8 mouse cellular contexts compared by ENCODE assay signal in the genomic region with DNA sequence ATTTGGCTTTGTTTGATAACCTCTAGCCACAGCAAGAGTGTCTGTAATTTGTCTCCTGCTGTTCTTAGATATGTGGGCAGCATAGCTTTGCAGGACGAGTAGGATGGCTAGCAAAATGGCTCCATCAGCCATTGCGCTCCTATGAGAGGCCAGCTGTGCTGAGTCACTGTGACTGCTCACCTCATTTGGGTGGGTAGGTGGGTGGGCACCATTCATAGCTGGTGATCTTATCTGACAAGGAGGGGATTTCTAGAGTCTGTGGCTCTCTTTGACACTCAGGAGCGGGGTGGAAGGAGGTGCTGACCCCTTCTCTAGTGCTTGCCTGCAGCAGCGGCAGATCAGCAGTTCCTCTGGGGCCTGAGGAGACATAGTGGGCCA. TPM values are rescaled to one million over a fixed set of nuclear protein-coding genes. Genes with fewer than 3 reads are reported as not detected.
DNase-seq lines count a peak whose midpoint lies in the region; ATAC-seq and TF ChIP-seq lines count a peak whose summit lies in the region.

No protein-coding gene starts in this region.

- H3K9ac ChIP-seq in heart, embryonic 16.5 days (ENCODE audit: low read length): peak overlapping the region; percentile 82
- H3K9ac ChIP-seq in liver, postnatal 0 days (replicated peaks): peak overlapping the region; percentile 80

- H3K27ac ChIP-seq in heart, embryonic 16.5 days (ENCODE audit: low read length): peak overlapping the region; percentile 31
- peak overlapping the region; percentile 75 for H3K27ac ChIP-seq in liver, postnatal 0 days (ENCODE audit: low read depth)

- peak overlapping the region; percentile 91 for H3K4me2 ChIP-seq in heart, embryonic 16.5 days (ENCODE audit: low read depth, low read length)
- H3K4me2 ChIP-seq in liver, postnatal 0 days (ENCODE audit: low read depth, low read length): peak overlapping the region; percentile 91

- no peak for ATAC-seq in heart, embryonic 16.5 days (replicated peaks; ENCODE audit: extremely low read depth, insufficient read depth, low FRiP score)
- peak; percentile 51 for ATAC-seq in liver, postnatal 0 days

- H3K9me3 ChIP-seq in heart, embryonic 16.5 days (replicated peaks; ENCODE audit: control insufficient read depth, low read length): no peaks in the 10 kb centered on the region
- H3K9me3 ChIP-seq in liver, postnatal 0 days (ENCODE audit: low read length): no peaks in the 10 kb centered on the region

- peaks cover 22% of the 10 kb centered on the region for H3K36me3 ChIP-seq in heart, embryonic 16.5 days (ENCODE audit: control insufficient read depth, insufficient read depth)
- peaks cover 11% of the 10 kb centered on the region for H3K36me3 ChIP-seq in liver, postnatal 0 days (replicated peaks; ENCODE audit: insufficient read depth, low read length)

- H3K4me3 ChIP-seq in heart, embryonic 16.5 days (ENCODE audit: low read length): peak overlapping the region; percentile 78
- H3K4me3 ChIP-seq in liver, postnatal 0 days (ENCODE audit: low read depth, low read length): peak overlapping the region; percentile 86

- DNase-seq in embryo, embryonic 10.5 days (ENCODE audit: low spot score): peak; percentile 21
- DNase-seq in embryo, embryonic 11 days: no peak
- DNase-seq in right cerebral cortex, postnatal 25 days: peak; percentile 59
- no peak for DNase-seq in right cerebral cortex, postnatal 14 days
- no peak for DNase-seq in liver, postnatal 0 days
- no peak for DNase-seq in spleen, postnatal 4 days (ENCODE audit: low spot score in 2 of 2)
- DNase-seq in ovary, postnatal 36 days (ENCODE audit: low spot score): no peak

- TF ChIP-seq EP300 in liver, postnatal 0 days (IDR thresholded peaks at IDR 0.05; ENCODE audit: low read depth): no peak

- TF ChIP-seq CTCF in liver, postnatal 0 days (IDR thresholded peaks at IDR 0.05; ENCODE audit: low read depth): no peak

- no peaks in the 10 kb centered on the region for H3K27me3 ChIP-seq in heart, embryonic 16.5 days (ENCODE audit: control insufficient read depth, insufficient read depth, low read length)
- no peaks in the 10 kb centered on the region for H3K27me3 ChIP-seq in liver, postnatal 0 days (ENCODE audit: insufficient read depth, low read length)

- H3K4me1 ChIP-seq in heart, embryonic 16.5 days (ENCODE audit: control insufficient read depth, insufficient read depth, low read length): peaks cover 23% of the 10 kb centered on the region
- peaks cover 24% of the 10 kb centered on the region for H3K4me1 ChIP-seq in liver, postnatal 0 days (ENCODE audit: insufficient read depth)

- WGBS in heart, embryonic 16.5 days: 11% methylated on average over 4 of the region's 4 CpGs
- WGBS in liver, postnatal 0 days (ENCODE audit: insufficient replicate concordance): 16% methylated on average over 4 of the region's 4 CpGs

RNA-seq across cellular contexts. Expression of gene Chpf2, which starts 0.6 kb away (rescaled TPM):
- polyA plus RNA-seq in heart, embryonic 16.5 days (2015; fragmentation: Nextera tagmentation; extraction: Ambion mirVana): 14.4 and 14.8 TPM in 2 replicates
- polyA plus RNA-seq in liver, postnatal 0 days (2015; fragmentation: Nextera tagmentation; extraction: Ambion mirVana): 13.8 and 15.9 TPM in 2 replicates

RNA-seq across cellular contexts. Expression of gene Abcf2, which starts 9.9 kb away (rescaled TPM):
- 68.1 and 72.6 TPM in 2 replicates for polyA plus RNA-seq in heart, embryonic 16.5 days (2015; fragmentation: Nextera tagmentation; extraction: Ambion mirVana)
- polyA plus RNA-seq in liver, postnatal 0 days (2015; fragmentation: Nextera tagmentation; extraction: Ambion mirVana): 24.9 and 26.4 TPM in 2 replicates

RNA-seq across cellular contexts. Expression of gene 4931409K22Rik, which starts 30.6 kb away (rescaled TPM):
- polyA plus RNA-seq in heart, embryonic 16.5 days (2015; fragmentation: Nextera tagmentation; extraction: Ambion mirVana): not detected in 2 replicates
- polyA plus RNA-seq in liver, postnatal 0 days (2015; fragmentation: Nextera tagmentation; extraction: Ambion mirVana): not detected in 2 replicates

RNA-seq across cellular contexts. Expression of gene Smarcd3, which starts 37.0 kb away (rescaled TPM):
- polyA plus RNA-seq in heart, embryonic 16.5 days (2015; fragmentation: Nextera tagmentation; extraction: Ambion mirVana): 47.4 and 48.3 TPM in 2 replicates
- polyA plus RNA-seq in liver, postnatal 0 days (2015; fragmentation: Nextera tagmentation; extraction: Ambion mirVana): 0.80 and 0.84 TPM in 2 replicates

RNA-seq across cellular contexts. Expression of gene Asb10, which starts 46.4 kb away (rescaled TPM):
- polyA plus RNA-seq in heart, embryonic 16.5 days (2015; fragmentation: Nextera tagmentation; extraction: Ambion mirVana): 10.1 and 10.2 TPM in 2 replicates
- polyA plus RNA-seq in liver, postnatal 0 days (2015; fragmentation: Nextera tagmentation; extraction: Ambion mirVana): 0.06 and 0.14 TPM in 2 replicates

Comparison
In these comparisons a context has a peak if more than half of its experiments do, and no peak if none do; other contexts are left out.
1. DNase-seq: peak in embryo, embryonic 10.5 days (single experiment) and right cerebral cortex, postnatal 25 days (single experiment); none in embryo, embryonic 11 days (single experiment), right cerebral cortex, postnatal 14 days (single experiment), liver, postnatal 0 days (single experiment), spleen, postnatal 4 days (0 of 2) and ovary, postnatal 36 days (single experiment).